Mouse (Mus musculus): ENCODE data around the gene 1700012B09Rik. TPM values are rescaled to one million over a fixed set of nuclear protein-coding genes. Genes with fewer than 3 reads are reported as not detected.

The 1700012B09Rik gene
- polyA plus RNA-seq (2014; fragmentation: Illumina TruSeq; extraction: RNeasy Lipid Tissue Mini Kit (QIAGEN cat#74804); ENCODE audit: low read depth, low replicate concordance) = not detected

GRCm38 (mm10) chr9:14770803-14771471, at the start of gene 1700012B09Rik:
TSS of gene 1700012B09Rik (minus strand) at chr9:14771030.

DNA sequence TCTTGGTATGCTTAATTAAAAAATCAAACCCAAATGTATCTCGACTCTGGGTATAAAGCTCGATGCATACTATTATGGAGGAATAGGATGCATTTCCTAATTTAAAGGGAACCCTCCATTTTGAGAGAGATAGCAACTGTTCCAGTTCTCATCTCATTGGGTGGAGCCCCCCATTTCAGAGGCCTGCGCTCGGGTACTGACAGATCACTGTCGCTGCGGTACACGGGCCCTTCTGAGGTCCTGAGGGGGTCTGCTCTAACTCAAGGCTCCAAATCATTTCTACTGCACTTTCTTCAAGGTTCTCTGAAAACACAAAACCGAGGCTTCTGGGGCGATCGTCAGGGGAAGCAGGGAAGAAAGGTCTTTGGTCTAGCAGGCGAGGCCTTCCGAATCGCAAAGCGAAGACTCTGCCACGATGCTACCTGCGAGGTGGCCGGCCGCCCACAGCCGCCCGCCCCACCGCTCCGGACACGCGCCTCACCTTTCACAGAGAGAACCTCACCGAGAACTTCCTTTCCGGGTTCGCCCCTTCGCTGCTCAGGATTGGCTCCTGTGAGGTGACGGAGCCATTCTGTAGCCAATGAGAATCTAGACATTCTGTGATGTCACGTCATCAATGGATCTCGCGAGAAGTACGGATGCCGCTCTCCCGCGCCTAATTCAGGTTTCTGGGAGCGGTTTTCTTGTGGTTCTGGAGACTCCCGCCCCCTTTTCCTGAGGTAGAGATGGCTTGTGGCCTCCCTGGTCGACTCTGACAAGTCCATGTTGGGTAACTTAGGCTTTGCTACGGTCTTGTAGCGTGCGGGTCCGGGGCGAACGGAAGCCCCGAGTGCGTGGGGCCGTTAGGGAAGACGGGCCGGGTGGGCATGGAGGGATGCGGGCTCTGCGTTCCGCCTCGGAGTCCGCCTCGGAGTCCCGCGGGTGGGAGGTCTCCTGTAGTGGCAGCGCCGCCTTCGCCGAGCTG, 13.5 kb upstream of the 1700012B09Rik start, which contains the start of the genes Mre11a and Ankrd49:
Mre11a (plus strand) TSS at position 616 of the 964 bp plus-strand sequence.
Ankrd49 (minus strand) TSS at position 818 of the 964 bp plus-strand sequence.

GRCm38 (mm10) chr9:14752001-14752522, 18.8 kb downstream of the 1700012B09Rik start, which contains the start of gene Fut4:
TSS of gene Fut4 (minus strand) at chr9:14752393.

GRCm38 (mm10) chr9:14740151-14740924, 30.5 kb downstream of the 1700012B09Rik start, which contains the start of gene Piwil4:
TSS of gene Piwil4 (minus strand) at chr9:14740733.

Other genes starting within 250 kb of the 1700012B09Rik start
- 14.9 TPM for gene Amotl1, start 126.0 kb downstream of the 1700012B09Rik start, polyA plus RNA-seq (2014; fragmentation: Illumina TruSeq; extraction: RNeasy Lipid Tissue Mini Kit (QIAGEN cat#74804); ENCODE audit: low read depth, low replicate concordance)
- gene Piwil4, start 30.3 kb downstream of the 1700012B09Rik start, polyA plus RNA-seq (2014; fragmentation: Illumina TruSeq; extraction: RNeasy Lipid Tissue Mini Kit (QIAGEN cat#74804); ENCODE audit: low read depth, low replicate concordance) = not detected
- 2.2 TPM for gene Fut4, start 18.6 kb downstream of the 1700012B09Rik start, polyA plus RNA-seq (2014; fragmentation: Illumina TruSeq; extraction: RNeasy Lipid Tissue Mini Kit (QIAGEN cat#74804); ENCODE audit: low read depth, low replicate concordance)
- 56.2 TPM for gene Mre11a, start 13.6 kb upstream of the 1700012B09Rik start, polyA plus RNA-seq (2014; fragmentation: Illumina TruSeq; extraction: RNeasy Lipid Tissue Mini Kit (QIAGEN cat#74804); ENCODE audit: low read depth, low replicate concordance)
- 44.9 TPM for gene Ankrd49, start 13.8 kb upstream of the 1700012B09Rik start, polyA plus RNA-seq (2014; fragmentation: Illumina TruSeq; extraction: RNeasy Lipid Tissue Mini Kit (QIAGEN cat#74804); ENCODE audit: low read depth, low replicate concordance)
- gene Gpr83, start 89.2 kb upstream of the 1700012B09Rik start, polyA plus RNA-seq (2014; fragmentation: Illumina TruSeq; extraction: RNeasy Lipid Tissue Mini Kit (QIAGEN cat#74804); ENCODE audit: low read depth, low replicate concordance) = not detected
- not detected for gene Izumo1r, start 132.9 kb upstream of the 1700012B09Rik start, polyA plus RNA-seq (2014; fragmentation: Illumina TruSeq; extraction: RNeasy Lipid Tissue Mini Kit (QIAGEN cat#74804); ENCODE audit: low read depth, low replicate concordance)